Mouse (Mus musculus) midbrain, embryonic 14.5 days (tissue): ENCODE results near the gene Zfp574. TPM values are rescaled to one million over a fixed set of nuclear protein-coding genes. Genes with fewer than 3 reads are reported as not detected.
A peak's percentile ranks its signal among the peaks of the same experiment; 100 is the strongest.

Experiments used
- ATAC-seq: fragments of 200-750 bp; cut with Nextera tagmentation; 2 replicates; pipeline ENCODE4 v1.8.0; 2017; ENCODE audit warnings: moderate number of reproducible peaks, moderate library complexity; ENCODE audit not compliant: low FRiP score, low TSS enrichment
- DNase-seq: peaks from one replicate; pipeline ENCODE4 v3.0.0-alpha.2; 2015
- H3K27ac ChIP-seq: fragments of 300-500 bp; sonication (generic); replicated peaks from 2 replicates; pipeline ENCODE4 v1.5.1; 2014; ENCODE audit warnings: mild to moderate bottlenecking, low read depth, low read length, moderate library complexity
- H3K27me3 ChIP-seq: fragments of 300-500 bp; sonication (generic); 2 replicates; pipeline ENCODE4 v1.6.1; 2014; ENCODE audit warnings: low read length, control low read depth, mixed read lengths; ENCODE audit not compliant: control insufficient read depth, insufficient read depth
- H3K36me3 ChIP-seq: fragments of 300-500 bp; sonication (generic); 2 replicates; pipeline ENCODE4 v1.6.1; 2014; ENCODE audit warnings: low read length, control low read depth; ENCODE audit not compliant: control insufficient read depth, insufficient read depth
- H3K4me1 ChIP-seq: fragments of 300-500 bp; sonication (generic); 2 replicates; pipeline ENCODE4 v1.6.1; 2014; ENCODE audit warnings: mild to moderate bottlenecking, antibody characterized with exemption, low read length, control low read depth; ENCODE audit not compliant: control insufficient read depth, insufficient read depth
- H3K4me2 ChIP-seq: fragments of 300-500 bp; sonication (generic); 2 replicates; pipeline ENCODE4 v1.6.1; 2014; ENCODE audit warnings: mild to moderate bottlenecking, low read length, moderate library complexity
- H3K4me3 ChIP-seq: fragments of 300-500 bp; sonication (generic); replicated peaks from 2 replicates; pipeline ENCODE4 v1.5.1; 2014; ENCODE audit warnings: low read depth, low read length
- H3K9ac ChIP-seq: fragments of 300-500 bp; sonication (generic); replicated peaks from 2 replicates; pipeline ENCODE4 v1.6.1; 2014; ENCODE audit warnings: mild to moderate bottlenecking, low read length, moderate library complexity
- H3K9me3 ChIP-seq: fragments of 300-500 bp; sonication (generic); 2 replicates; pipeline ENCODE4 v1.6.1; 2016; ENCODE audit warnings: low read length, control low read depth, mixed read lengths; ENCODE audit not compliant: control insufficient read depth
- WGBS: fragments of 180-500 bp; shearing (Covaris S2); extraction: QIAGEN DNeasy Blood & Tissue Kit; methylation state at CpG from one replicate; pipeline ENCODE4 v1.1.7; 2014; 5-methylcytosine and 5-hydroxymethylcytosine counted together
- polyA plus RNA-seq: library from polyadenylated mRNA; unstranded; fragments of >200 nt; fragmentation: Nextera tagmentation; extraction: Ambion mirVana; gene quantifications from 2 replicates; pipeline ENCODE4 v1.2.1, GENCODE M21; 2014

The Zfp574 gene
- polyA plus RNA-seq, 1 experiment from 2014 or later, result 33.0 TPM

GRCm38 (mm10) chr7:25112178-25112955 is 40.0 kb downstream of the Zfp574 start:
- H3K4me1 ChIP-seq, result no peaks in the 10 kb centered on the region
- no peaks in the 10 kb centered on the region for H3K9me3 ChIP-seq
- peaks cover 37% of the 10 kb centered on the region for H3K36me3 ChIP-seq
- WGBS, result 84% methylated on average over 17 of the region's 17 CpGs
- H3K4me3 ChIP-seq, result no peak overlapping the region
- ATAC-seq (no peak), DNase-seq (no peak)
- H3K9ac ChIP-seq, result no peak overlapping the region
- H3K4me2 ChIP-seq, result no peak overlapping the region
- no peak overlapping the region for H3K27ac ChIP-seq
- no peaks in the 10 kb centered on the region for H3K27me3 ChIP-seq

DNA sequence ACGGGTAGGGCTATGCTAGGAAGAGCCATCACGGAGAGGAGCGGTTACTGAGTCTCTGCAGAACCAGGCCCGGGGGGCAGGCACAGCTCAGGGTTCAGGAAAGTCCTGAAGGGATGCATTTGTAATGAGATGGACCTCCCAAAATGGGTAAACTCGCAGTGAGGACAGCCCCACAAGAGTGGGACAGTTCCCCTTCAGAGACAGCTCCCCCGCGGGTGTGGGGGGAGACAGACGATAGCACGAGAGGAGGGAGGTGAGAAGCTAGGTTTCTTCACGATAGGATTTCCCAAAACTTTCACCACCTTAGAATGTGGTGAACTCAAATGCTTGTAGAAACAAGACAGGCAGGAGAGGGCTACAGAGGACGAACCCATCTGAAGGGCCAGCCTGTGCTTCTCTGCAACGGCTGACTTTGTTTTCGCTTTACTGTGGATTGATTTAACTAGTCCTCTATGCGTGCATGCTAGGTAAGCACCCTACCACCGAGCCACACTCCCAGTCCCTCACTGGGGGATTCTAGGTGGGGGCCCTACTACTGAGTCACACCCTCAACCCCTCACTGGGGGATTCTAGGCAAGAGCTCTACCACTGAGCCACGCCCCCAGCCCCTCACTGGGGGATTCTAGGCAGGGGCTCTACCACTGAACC is 40.7 kb downstream of the Zfp574 start:
- H3K27me3 ChIP-seq, result no peaks in the 10 kb centered on the region
- no peaks in the 10 kb centered on the region for H3K4me1 ChIP-seq
- no peak overlapping the region for H3K4me3 ChIP-seq
- DNase-seq, result no peak
- no peak overlapping the region for H3K9ac ChIP-seq
- 86% methylated on average over 16 of the region's 16 CpGs for WGBS
- H3K27ac ChIP-seq, result no peak overlapping the region
- H3K9me3 ChIP-seq, result no peaks in the 10 kb centered on the region
- no peak for ATAC-seq
- H3K36me3 ChIP-seq, result peaks cover 37% of the 10 kb centered on the region
- H3K4me2 ChIP-seq, result no peak overlapping the region

DNA sequence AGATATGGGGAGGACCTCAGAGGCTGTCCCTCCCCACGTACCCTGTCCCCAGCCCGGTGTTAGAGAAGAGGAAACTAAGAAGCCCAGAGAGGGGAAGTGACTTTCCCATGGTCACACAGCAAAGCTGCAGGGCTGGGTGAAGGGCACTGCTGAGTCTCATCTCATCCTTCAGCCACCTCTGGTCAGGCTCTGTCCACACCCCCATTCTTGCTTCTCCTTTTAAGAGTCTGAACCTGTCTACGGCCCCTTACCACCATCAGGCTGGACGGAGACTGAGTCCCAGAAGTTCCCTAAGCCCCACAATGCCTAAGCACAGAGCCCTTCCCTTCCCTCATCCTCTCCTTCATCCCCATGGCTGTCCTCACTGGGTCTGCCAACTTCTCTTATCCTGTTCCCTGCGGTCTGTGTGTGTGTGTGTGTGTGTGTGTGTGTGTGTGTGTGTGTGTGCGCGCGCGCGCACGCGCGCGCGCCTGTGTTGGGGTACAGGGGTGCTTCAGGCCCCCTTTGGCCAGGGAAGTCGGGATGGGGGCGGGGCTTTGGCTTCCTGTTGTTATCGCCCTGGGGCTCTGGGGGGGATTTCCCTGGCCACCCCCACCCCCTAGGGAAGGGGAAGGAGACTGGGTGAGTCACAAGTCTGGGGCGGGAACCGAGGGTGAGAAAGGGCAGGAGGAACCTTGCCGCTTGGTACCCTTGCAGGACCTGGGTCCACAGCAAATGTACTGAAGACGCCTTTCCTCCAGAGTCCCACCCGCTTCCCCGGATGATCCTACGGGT is 47.9 kb downstream of the Zfp574 start:
- Histone ChIP-seq H3K9ac (no peak overlapping the region), H3K27ac (no peak overlapping the region), H3K9me3 (no peaks in the 10 kb centered on the region), H3K36me3 (peaks cover 8% of the 10 kb centered on the region), H3K27me3 (no peaks in the 10 kb centered on the region), H3K4me1 (no peaks in the 10 kb centered on the region), H3K4me2 (no peak overlapping the region), H3K4me3 (no peak overlapping the region)
- ATAC-seq, result no peak
- 81% methylated on average over 24 of the region's 25 CpGs for WGBS
- no peak for DNase-seq

GRCm38 (mm10) chr7:25121240-25121786 is 48.9 kb downstream of the Zfp574 start:
- ATAC-seq (no peak), DNase-seq (no peak)
- 75% methylated on average over 13 of the region's 13 CpGs for WGBS
- 0 out of 2 replicates have a peak overlapping the region, but pooled peaks have one; percentile 0 for H3K9ac ChIP-seq
- 0 out of 2 replicates have a peak, but pooled peaks cover 4% of the 10 kb centered on the region for H3K36me3 ChIP-seq
- no peak overlapping the region for H3K27ac ChIP-seq
- H3K4me2 ChIP-seq, result no peak overlapping the region
- H3K27me3 ChIP-seq, result no peaks in the 10 kb centered on the region
- no peak overlapping the region for H3K4me3 ChIP-seq
- H3K4me1 ChIP-seq, result no peaks in the 10 kb centered on the region
- no peaks in the 10 kb centered on the region for H3K9me3 ChIP-seq

DNA sequence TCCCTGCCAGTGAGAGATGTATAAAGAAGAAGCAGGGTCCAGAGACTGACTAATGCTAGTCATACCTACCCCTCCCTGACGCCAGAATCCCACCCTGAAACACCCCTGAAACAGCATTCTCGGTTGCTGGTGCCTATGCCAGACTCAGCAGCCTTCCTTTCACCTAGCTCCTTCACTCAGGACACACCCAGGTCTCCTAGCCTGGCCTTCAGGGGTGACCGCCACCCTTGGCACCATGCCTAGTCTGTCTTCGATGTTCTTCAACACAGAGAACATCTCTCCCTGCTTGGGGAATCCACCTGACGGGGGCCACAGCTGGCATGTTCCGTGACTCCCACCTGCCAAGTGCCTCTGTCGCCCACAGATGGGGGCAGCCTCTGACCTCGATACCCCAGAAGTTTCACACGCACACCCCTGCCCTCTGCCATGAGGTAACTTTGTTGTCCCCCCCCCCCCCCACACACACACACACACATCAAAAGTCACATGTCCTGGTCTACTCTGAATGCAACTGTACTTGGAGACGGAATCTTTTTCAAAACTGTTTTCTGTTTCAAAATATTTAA is 53.4 kb downstream of the Zfp574 start:
- no peaks in the 10 kb centered on the region for H3K27me3 ChIP-seq
- no peak overlapping the region for H3K9ac ChIP-seq
- no peaks in the 10 kb centered on the region for H3K9me3 ChIP-seq
- DNase-seq (no peak), ATAC-seq (no peak)
- WGBS, result 87% methylated on average over 10 of the region's 10 CpGs
- no peak overlapping the region for H3K27ac ChIP-seq
- no peaks in the 10 kb centered on the region for H3K4me1 ChIP-seq
- H3K36me3 ChIP-seq, result no peaks in the 10 kb centered on the region
- no peak overlapping the region for H3K4me3 ChIP-seq
- H3K4me2 ChIP-seq, result no peak overlapping the region

GRCm38 (mm10) chr7:25127971-25128370 is 55.6 kb downstream of the Zfp574 start:
- Histone ChIP-seq H3K9me3 (no peaks in the 10 kb centered on the region), H3K4me2 (no peak overlapping the region), H3K27me3 (no peaks in the 10 kb centered on the region; the same call in 1 of the 2 replicates), H3K4me1 (no peaks in the 10 kb centered on the region), H3K9ac (no peak overlapping the region), H3K4me3 (no peak overlapping the region), H3K27ac (no peak overlapping the region), H3K36me3 (no peaks in the 10 kb centered on the region)
- 74% methylated on average over 9 of the region's 9 CpGs for WGBS
- DNase-seq, result no peak
- ATAC-seq, result no peak

GRCm38 (mm10) chr7:25129390-25129979 is 57.1 kb downstream of the Zfp574 start:
- Histone ChIP-seq H3K36me3 (no peaks in the 10 kb centered on the region), H3K4me2 (no peak overlapping the region), H3K27ac (no peak overlapping the region), H3K9me3 (no peaks in the 10 kb centered on the region), H3K4me3 (no peak overlapping the region), H3K27me3 (no peaks in the 10 kb centered on the region; the same call in 1 of the 2 replicates), H3K9ac (no peak overlapping the region), H3K4me1 (peaks cover 12% of the 10 kb centered on the region)
- DNase-seq, result no peak
- ATAC-seq, result no peak
- WGBS, result 65% methylated on average over 13 of the region's 13 CpGs

DNA sequence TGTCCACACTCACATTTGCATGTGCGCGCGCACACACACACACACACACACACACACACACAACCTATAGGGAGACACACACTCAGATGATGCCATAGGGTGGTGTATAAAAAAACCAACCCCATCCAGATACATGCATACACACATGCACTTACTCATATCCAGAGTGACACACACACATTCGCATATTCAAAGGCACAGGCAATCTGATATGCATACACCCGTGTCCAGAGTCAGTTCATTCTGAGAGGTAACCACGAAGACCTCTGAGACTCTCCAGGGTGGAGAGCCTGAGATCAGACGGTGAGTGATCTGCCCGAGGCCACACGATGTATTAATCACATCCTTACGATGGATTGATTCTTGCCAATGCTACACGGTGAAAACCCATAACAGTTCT is 58.2 kb downstream of the Zfp574 start:
- H3K36me3 ChIP-seq, result no peaks in the 10 kb centered on the region
- DNase-seq (no peak), ATAC-seq (no peak)
- 80% methylated on average over 11 of the region's 11 CpGs for WGBS
- H3K9ac ChIP-seq, result no peak overlapping the region
- H3K9me3 ChIP-seq, result peaks cover under 1% of the 10 kb centered on the region; the same call in 1 of the 2 replicates
- H3K4me2 ChIP-seq, result no peak overlapping the region
- H3K27ac ChIP-seq, result no peak overlapping the region
- H3K27me3 ChIP-seq, result no peaks in the 10 kb centered on the region; the same call in 1 of the 2 replicates
- no peak overlapping the region for H3K4me3 ChIP-seq
- H3K4me1 ChIP-seq, result peaks cover 16% of the 10 kb centered on the region
